Mouse (Mus musculus) fat pad, adult 2 months (tissue): ENCODE measurements around the gene Rasip1.

Experiments used
- DNase-seq: peaks from one replicate; pipeline ENCODE4 v3.0.0-alpha.2; 2011; ENCODE audit warnings: low read depth, low spot score; ENCODE audit errors: extremely low read depth

The Rasip1 gene

GRCm38 (mm10) chr7:45623507-45623906 is 3.8 kb upstream of the Rasip1 start:
- DNase-seq = no peak

- no peak for DNase-seq
These were observed 2.6 kb upstream of the Rasip1 start for GRCm38 (mm10) chr7:45624718-45625117.

- DNase-seq = no peak
These were observed 1.8 kb upstream of the Rasip1 start for GRCm38 (mm10) chr7:45625481-45625880.

- no peak for DNase-seq
These were observed 664 bp upstream of the Rasip1 start for GRCm38 (mm10) chr7:45626571-45627076.

- DNase-seq = no peak
These were observed 1.3 kb downstream of the Rasip1 start for GRCm38 (mm10) chr7:45628364-45629294.

- DNase-seq = no peak
These were observed 3.0 kb downstream of the Rasip1 start for GRCm38 (mm10) chr7:45630064-45630907.

GRCm38 (mm10) chr7:45632499-45632898 is 5.2 kb downstream of the Rasip1 start:
- no peak for DNase-seq

- DNase-seq = no peak
These were observed 7.8 kb downstream of the Rasip1 start for GRCm38 (mm10) chr7:45634946-45635681.

- DNase-seq = no peak
These were observed 8.7 kb downstream of the Rasip1 start for GRCm38 (mm10) chr7:45635711-45636688.

- DNase-seq = no peak
These were observed 10.4 kb downstream of the Rasip1 start for GRCm38 (mm10) chr7:45637710-45638109.

- no peak for DNase-seq
These were observed 11.5 kb downstream of the Rasip1 start for GRCm38 (mm10) chr7:45638623-45639401.

- DNase-seq = no peak
These were observed 12.3 kb downstream of the Rasip1 start, which contains the start of gene Mamstr for GRCm38 (mm10) chr7:45639561-45640027. TSS of gene Mamstr (plus strand) at chr7:45639977.

- DNase-seq = no peak
These were observed 13.1 kb downstream of the Rasip1 start for GRCm38 (mm10) chr7:45640191-45640957.

GRCm38 (mm10) chr7:45641391-45642040 is 14.2 kb downstream of the Rasip1 start:
- no peak for DNase-seq

- DNase-seq = no peak
These were observed 14.8 kb downstream of the Rasip1 start for GRCm38 (mm10) chr7:45642083-45642482.

GRCm38 (mm10) chr7:45642503-45643255 is 15.4 kb downstream of the Rasip1 start:
- no peak for DNase-seq
